Mouse (Mus musculus) kidney, adult 2 months (tissue): ENCODE data around the gene Igf1r.

Experiments used
- CTCF ChIP-seq: fragments of 200-500 bp; conservative IDR thresholded peaks from 2 replicates; pipeline ENCODE4 v1.5.1; 2011; ENCODE audit warnings: low read depth, mild to moderate bottlenecking, control low read depth, low read length, moderate library complexity, mixed read lengths; ENCODE audit not compliant: insufficient read depth, insufficient read length
- POLR2A ChIP-seq: fragments of 200-500 bp; IDR thresholded peaks from one replicate; pipeline ENCODE4 v1.6.1; 2011; ENCODE audit warnings: low read depth, low read length, control low read depth

DNA sequence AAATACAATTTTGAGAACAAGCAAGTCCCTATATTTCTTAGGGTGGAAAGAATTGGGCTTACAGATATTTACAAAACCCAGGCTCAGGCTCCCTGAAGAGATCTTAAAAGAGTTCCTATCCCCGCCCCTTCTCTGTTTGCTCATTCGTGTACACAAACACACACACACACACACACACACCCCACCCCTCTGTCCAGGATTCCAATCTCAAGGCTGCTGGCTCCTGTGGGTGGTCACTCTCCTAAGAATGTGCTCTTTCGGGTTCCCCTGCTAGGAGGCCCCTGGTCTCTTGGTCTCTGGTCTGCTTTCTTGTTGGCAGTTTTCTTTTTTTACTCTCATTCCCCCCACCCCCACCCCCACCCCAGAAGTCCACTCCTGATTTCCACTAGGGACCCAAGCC is 41.7 kb upstream of the Igf1r start:
- TF ChIP-seq CTCF (no peak), POLR2A (no peak)
